Mouse (Mus musculus): ENCODE results near the gene Tob1.
A peak's percentile ranks its signal among the peaks of the same experiment; 100 is the strongest.

Gene Tob1

DNA sequence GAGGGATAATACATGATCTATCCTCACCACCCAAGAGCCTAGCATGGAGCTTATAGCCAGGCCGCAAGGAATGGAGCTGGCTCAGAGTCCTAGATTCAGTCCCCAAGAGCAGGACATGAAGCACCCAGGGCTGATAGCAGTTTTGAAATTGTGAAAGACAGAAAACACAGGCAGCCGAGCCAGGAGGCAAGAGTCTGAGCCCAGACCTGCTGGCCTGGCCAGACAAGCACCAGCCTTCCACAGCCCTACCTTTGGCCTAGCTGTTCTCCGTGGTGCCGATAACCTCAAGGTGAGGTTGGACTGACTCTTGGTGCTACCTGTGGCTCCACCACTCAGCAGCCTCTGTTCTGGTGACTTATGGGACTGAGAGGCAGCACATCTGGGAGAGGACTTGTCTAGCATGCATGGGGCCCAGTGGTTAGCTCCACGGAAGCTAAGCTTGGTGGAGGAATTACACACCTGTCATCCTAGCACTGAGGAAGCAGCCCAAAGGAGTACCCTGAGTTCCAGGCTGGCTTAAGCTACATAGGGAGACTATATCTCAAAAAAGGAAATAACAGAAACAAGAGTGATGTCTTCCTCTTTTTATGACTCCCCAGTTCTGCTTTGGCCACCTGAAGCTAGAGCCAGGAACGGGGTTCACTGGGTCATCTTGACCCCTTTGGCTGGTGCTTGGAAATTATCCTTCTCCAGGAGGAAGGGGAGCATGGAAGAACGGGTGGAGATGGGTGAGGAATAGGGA, 12.7 kb upstream of the Tob1 start:
- DNase-seq (ENCODE audit: low spot score in 2 of 2): no peak

DNA sequence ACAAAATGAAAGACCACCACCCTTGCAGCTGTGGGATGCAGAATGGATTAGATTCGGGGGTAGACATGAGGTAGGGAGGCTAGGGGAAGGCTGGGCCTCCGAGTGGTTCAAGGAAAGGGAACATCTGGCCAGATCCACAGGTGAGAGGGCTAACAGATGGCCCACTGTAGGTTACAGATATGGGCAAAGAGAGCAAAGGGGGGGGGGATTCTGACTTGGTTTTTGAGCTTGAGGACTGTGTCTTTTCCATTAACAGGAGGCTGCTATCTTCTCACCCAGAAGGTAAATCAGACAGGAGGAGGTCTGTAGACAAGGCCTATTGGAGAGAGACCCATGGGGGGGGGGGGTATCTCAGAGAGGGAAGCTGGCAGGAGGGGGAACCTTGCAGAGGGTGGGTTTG, 11.5 kb upstream of the Tob1 start:
- DNase-seq (ENCODE audit: low spot score in 2 of 2): no peak

DNA sequence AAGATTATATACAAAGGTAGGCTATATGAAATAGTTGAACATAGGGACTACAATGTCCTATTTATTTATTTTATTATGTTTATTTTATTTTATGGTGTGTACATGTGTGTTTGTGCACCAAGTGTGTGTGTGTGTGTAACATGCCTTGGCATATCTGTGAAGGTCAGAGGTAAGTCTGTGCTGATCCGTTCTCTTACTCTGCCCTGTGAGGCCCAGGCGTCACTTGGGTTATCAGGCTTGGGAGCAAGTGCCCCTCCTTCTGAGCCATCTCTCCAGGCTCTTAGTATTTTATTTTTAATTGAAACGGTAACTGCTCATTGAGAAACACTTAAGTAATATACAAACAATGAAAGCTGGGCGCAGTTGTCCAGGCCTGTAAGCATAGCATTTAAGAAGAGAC, 10.8 kb upstream of the Tob1 start:
- DNase-seq (ENCODE audit: low spot score in 2 of 2): no peak

DNA sequence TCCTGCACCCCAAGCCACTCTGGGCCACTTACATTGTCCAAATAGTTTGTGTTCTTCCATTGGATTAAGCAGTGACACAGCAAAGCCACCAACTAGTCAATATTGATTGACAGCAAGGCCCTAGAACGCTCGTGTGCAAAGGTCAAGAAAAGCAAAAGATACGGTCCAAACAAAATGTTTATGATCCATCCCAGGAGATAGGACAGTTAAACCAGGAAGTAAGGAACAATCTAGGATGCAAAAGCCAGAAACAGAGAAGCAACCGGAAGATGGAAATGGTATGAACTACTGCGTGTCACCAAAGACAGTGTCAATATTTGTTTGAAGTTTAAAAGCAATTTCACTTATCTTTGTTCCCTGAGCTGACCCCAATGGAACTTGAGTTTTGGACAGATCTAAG, 9.1 kb upstream of the Tob1 start:
- no peak for DNase-seq (ENCODE audit: low spot score in 2 of 2)

DNA sequence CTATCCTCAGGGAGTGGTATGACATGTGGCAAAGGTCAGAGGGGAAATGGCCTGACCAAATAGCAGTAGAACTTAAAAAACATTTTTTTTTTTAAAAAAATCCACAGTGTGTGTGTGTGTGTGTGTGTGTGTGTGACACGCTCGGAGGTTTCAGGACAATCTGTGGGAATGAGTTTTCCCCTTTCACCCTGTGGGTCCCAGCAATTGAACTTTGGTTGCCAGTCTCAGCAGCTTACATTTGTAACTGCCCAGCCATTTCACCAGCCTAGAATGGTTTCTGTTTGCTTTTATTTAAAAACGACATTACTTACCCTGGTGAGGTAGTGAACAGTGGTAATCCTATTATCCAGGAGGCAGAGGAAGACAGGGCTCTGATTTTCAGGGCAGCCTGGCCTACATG, 8.2 kb upstream of the Tob1 start:
- no peak for DNase-seq (ENCODE audit: low spot score in 2 of 2)

DNA sequence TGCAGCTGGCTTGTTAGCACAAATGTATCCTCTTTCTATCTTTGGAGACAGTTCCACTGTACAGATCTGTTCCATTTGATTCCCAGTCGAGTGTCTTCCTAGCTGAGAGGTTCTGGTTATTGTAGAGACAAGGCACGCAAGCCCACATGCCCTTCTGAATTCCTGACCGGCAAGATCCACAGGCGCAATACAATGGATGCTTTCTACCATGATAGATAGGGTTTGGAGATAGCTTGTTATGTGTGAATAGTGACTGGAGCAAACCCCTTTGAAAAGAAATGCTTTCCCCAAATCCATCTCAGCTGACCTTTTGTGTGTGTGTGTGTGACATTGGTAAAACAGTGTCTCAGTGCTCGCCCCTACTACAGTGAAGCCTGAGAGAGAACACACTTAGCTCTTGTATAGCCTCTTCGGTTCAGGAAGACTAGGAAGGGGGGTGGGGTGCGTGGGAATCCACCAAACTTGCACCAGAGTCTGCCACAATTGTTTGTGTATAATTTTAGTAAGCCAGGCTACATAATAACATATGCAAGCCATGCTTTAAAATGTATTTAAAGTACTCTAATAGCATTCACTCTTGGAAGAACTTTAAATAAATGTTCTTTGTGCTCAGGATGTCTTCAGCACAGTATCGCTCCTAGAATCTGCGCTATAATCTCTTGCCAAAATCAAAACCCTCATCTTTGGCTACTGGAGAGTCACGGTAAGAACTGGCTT, 4.7 kb upstream of the Tob1 start:
- no peak for DNase-seq (ENCODE audit: low spot score in 2 of 2)

DNA sequence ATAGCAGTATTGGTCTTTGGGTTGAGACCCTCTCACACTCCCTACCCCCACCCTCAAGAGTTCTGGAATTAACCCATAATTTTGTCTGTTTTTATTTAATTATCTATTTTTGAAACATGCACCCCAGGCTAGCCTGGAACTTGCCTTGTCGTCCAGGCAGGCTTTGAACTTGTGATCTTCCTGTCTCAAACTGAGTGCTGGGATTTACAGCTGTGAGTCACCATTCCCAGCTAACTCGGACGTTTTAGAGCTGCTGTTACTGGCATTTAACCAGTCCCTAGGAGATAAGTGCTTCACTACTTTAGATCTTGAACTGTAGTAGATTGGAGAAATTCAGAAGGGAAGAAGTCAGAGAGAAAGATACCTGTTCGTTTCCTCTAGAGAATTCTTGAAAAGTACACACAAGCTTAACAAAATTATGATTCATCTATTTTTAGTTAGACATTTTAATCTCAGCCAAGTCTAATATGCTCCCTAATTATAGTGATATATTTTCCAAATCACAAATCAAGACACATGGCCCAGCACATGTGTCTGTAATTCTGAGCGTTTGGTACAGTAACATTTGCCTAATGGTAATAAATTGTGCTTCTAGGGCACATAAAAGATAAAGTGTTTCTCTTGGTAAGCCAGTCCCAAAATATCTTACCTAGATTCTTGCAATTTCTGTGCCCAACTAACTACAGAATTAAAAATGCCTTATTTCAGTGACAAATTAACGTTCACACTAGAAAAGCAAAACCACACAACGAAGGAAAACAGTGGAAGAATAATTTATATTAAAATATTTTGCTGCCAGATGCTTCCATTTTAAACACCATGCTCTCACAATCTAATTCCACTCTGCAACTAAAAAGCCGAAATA, 2.2 kb upstream of the Tob1 start:
- DNase-seq (ENCODE audit: low spot score in 2 of 2): no peak

DNA sequence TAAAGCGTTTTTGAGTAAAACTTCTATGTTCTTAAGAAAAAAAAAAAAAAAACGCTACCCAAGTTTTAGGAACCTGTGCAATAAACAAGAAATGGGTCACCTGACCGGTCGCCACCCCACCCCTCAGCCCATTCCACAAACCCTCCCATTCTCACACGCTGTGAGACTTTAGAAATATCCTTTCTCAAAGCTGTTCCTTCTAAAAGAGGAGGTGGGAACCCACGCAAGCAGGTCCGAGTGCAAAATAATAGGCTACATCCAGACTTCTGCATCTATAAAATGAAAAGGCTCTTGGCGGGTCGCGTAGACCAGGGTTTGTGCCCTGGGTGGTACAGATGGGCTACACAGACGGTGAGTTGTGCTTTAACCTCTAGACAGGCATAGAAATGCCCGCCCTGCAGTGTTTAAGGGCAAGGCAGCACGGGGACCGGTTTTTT, 1.5 kb upstream of the Tob1 start:
- DNase-seq (ENCODE audit: low spot score in 2 of 2): peak in 1 of 2 experiments; percentile 47

DNA sequence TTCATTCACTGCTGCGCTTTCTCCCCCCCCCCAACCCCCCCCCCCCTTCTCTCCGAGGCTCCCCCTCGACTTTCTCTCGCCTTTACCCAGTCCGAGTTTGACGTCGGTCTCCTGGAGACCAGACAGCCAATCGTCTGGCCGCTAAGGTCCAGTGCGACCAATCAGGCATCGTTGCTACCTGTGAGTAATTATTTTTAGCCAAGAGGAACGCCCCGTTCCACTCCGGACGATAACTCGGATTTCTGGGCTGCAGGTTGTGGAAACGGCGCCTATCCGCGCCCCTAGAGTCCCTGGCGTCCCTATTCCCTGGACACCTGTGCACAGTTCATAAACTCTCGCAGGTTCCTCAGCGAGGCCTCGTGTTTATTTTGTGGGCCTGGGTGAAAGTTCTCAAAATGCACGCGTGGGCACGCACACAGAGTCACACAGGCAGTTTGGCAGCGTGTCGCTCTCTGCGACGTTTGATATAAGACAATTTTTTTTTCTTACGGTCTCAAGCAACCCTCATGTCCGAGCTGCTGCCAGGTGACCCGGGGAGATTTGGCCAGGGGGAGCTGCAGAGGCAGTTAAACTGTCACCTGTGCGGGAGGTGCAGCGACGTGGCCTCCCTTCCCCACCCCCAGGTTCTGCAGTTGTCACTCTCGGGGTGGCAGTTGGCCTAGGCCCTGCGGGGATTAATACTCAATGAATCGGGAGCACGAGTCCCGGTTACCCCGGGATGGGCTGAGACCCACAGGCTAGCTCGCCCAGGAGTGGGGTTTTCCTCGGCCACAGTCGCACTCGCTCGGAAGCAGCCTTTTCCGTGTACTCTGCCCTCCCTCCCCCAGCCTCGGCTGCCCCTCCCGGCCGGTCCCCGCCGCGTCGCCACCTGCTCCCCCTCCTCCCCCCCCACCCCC, 815 bp upstream of the Tob1 start:
- peak; percentile 88 to 90 for DNase-seq (ENCODE audit: low spot score in 2 of 2)

DNA sequence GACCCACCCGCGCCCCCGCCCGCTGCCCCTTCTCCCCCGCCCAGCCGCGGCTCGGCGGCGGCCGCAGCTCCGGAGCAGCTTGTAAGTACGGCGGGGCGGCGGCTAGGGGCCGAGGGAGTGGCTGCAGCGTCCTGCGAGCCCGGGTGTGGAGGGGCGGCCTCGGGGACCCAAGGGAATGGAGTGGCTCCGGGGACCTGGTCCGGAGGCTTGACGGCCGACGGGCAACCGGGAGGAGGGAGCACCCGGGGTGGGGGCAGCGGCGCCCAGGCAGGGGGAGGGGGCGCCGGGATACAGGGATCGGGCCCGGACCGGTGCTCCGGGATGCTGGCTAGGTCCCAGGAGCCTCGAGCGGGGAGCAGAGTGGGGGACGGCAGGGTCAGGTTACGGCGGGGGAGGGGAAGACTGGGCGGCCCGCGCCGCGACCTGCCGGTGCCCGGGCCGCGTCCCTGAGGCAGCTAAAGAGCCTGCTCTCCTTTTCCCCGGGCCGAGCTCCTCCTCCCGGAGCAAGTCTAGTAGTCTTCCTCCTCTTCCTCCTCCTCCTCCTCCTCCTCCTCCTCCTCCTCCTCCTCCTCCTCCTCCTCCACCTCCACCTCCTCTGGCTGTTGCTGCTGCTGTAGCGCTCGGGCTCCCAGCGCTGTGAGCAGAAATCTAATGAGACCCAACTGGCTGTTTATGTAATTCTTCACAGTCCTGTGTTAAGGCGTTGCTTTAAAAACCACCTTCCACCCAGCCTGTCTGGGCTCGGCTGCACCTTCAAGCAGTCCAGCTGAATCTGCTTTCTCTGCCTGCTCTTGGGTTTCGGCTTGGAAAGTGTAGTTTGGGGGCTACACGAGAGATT, 616 bp downstream of the Tob1 start:
- DNase-seq (ENCODE audit: low spot score in 2 of 2): peak; percentile 24 to 26

DNA sequence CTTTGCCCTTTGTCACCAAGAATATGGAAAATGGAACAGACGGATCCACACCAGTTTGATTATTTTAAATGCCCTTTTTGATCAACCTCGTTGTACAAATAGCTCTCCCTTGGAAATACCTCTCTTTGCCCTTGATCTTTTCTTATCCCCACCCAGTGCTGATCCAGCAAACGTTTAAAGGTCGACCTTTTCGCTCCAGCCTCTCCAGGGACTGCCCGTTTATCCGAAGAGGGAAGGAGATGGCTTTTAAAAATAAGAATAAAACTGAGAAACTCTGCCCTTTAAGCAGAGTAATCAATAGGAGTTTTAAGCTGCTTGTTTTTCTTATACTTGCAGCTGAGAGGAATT, 1.2 kb downstream of the Tob1 start:
- no peak for DNase-seq (ENCODE audit: low spot score in 2 of 2)

DNA sequence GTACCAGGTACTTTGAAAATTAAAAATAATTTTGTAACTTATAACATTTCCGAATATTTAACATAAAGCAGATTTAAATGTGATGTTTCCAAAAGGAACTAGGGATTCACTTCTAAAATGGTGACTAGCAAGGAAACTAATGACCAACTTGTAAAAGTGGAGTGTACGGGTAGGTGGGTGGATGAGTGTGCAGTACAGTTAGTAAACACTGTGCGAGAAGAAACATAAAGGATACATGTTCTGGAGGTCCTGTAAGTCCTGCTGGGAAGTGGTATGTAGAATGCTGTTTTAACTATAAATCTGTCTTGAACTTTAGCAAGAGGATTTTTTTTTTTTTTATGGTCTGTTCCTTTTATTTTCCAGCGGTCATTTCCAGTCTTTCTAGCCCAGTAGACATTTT, 1.7 kb downstream of the Tob1 start:
- no peak for DNase-seq (ENCODE audit: low spot score in 2 of 2)

DNA sequence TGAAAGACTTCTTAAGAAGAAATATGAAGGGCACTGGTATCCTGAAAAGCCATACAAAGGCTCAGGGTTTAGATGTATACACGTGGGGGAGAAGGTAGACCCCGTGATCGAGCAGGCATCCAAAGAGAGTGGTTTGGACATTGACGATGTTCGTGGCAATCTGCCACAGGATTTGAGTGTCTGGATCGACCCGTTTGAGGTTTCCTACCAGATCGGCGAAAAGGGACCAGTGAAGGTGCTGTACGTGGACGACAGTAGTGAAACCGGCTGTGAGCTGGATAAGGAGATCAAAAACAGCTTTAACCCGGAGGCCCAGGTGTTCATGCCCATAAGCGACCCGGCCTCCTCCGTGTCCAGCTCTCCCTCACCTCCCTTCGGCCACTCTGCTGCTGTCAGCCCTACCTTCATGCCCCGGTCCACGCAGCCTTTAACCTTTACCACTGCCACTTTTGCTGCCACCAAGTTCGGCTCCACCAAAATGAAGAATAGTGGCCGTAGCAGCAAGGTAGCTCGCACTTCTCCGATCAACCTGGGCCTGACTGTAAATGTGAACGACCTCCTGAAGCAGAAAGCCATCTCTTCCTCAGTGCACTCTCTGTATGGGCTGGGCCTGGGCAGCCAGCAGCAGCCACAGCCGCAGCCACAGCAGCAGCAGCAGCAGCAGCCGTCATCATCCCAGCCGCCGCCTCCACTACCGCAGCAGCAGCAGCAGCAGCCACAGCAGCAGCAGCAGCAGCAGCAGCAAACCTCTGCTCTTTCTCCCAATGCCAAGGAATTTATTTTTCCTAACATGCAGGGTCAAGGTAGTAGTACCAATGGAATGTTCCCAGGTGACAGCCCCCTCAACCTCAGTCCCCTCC, 2.7 kb downstream of the Tob1 start:
- no peak for DNase-seq (ENCODE audit: low spot score in 2 of 2)

DNA sequence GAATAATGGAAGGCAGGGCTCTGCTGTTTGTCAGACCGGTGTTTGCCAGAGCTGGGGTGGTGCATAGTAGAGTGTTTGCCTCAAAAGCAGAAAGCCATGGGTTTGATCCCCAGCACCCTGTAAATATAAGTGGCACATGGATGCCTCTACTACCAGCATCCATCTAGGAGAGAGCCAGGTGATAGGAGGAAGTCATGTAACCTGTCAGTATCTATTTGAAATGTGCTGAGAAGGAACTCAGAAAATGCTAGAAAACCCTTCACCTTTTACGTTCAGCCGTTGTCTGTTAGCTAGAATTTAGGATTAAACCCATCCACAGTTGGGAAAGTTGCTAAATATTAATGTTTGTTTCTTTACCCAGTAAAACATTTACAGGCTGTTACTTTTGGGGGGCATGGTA, 4.3 kb downstream of the Tob1 start:
- no peak for DNase-seq (ENCODE audit: low spot score in 2 of 2)

DNA sequence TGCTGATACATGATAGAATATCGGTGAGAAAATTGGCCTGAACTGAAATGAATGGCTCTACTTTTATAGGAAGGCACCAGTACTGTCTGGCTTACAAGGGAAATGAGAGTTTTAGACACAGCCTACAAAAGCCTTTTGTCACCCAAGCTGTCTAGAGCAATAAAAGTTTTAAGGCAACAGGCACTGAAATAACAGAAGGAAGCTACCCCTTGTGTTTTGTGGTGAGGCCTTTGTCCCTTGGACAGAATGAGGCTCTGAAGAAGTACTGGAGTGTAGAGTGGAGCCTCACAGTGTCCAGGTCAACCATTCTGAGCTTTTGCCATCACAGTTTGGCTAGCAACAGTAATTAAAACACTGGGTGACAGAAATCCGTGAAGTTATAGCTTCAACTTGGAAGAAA, 5.0 kb downstream of the Tob1 start:
- DNase-seq (ENCODE audit: low spot score in 2 of 2): no peak

DNA sequence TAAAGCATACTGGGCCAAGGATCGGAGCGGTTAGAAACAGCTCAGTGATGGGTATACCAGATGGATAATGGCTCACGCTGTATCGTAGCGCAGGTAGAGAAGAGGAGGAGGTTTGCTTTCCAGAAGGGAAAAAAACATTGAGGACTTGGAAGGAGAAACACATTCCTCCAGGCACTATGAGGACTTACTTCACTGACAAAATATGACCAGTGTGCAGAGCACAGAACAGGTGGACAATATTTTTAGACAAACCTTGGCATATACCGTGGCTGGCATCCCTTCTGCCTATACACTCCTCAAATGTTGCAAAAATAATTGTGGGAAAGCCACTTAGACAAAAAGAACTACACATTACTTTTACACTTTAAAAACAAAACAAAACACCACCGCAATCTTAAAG, 10.0 kb downstream of the Tob1 start:
- no peak for DNase-seq (ENCODE audit: low spot score in 2 of 2)

DNA sequence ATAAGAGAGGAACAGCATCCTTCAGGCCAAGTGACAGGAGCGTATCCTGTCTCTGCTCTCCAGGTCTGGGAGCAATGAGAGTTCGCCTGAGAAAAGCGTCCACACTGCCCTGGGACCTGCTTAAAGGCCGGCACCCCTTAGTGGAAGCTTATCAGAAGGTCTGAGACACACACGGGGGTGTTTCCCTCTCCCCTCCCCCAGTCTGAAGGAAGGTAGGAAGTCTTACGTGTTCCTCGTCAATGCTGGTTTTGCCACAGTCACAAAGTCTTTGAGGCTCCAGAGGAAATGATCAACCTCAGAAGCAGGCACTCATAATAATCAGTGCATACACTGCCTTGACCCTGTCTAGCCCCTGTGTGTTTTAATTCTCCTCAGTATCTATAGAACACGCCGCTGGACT, 12.3 kb downstream of the Tob1 start:
- DNase-seq (ENCODE audit: low spot score in 2 of 2): no peak

DNA sequence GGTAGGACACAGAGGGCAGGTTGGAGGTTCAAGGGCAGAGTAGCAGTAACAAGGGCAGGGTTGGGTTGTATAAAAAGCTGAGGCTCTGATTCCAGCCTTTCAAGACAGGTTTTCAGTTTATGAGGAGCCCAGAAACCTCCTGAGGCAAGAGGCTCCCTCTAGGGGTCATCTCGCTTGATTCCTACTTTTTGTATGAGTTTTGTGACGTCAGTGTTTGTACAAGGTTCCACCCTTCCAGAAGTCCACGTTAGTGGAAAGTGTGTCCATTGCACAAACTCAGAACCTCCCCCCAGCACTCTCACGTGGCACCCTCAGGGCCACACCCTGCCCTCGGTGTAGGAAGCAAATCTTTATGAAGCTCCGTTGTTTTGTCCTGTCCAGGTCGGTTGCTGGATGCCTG, 14.7 kb downstream of the Tob1 start:
- peak; percentile 21 to 33 for DNase-seq (ENCODE audit: low spot score in 2 of 2)

DNA sequence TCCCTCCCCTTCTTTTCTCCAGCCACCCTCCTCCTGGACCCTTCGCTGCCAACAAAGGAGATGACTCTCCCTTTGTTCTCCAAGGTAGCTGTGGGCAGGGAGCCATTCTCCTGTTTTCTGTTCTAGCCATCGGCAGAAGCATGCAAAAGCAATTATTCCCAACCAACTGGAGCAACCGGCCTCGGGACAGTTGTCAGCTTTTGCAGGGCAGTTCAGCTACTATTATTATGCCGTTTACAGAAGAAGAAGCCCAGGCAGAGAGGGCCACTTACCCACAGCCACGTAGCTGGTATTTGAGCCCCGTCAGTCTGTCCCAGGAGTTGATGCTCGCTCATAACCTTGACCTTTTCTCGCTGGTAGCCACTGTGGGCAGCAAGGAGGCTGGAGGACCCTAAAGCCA, 17.2 kb downstream of the Tob1 start:
- DNase-seq (ENCODE audit: low spot score in 2 of 2): no peak
